Mouse (Mus musculus) midbrain, embryonic 16.5 days (tissue): ENCODE data around the gene Kdm5b. TPM values are rescaled to one million over a fixed set of nuclear protein-coding genes. Genes with fewer than 3 reads are reported as not detected.
A peak's percentile ranks its signal among the peaks of the same experiment; 100 is the strongest.

Experiments used
- ATAC-seq: fragments of 200-750 bp; cut with Nextera tagmentation; 2 replicates; pipeline ENCODE4 v1.8.0; 2017; ENCODE audit warnings: moderate TSS enrichment
- H3K27ac ChIP-seq: fragments of 300-500 bp; sonication (generic); 2 replicates; pipeline ENCODE4 v1.5.1; 2014; ENCODE audit warnings: mild to moderate bottlenecking, low read length, mixed read lengths
- H3K27me3 ChIP-seq: fragments of 300-500 bp; sonication (generic); 2 replicates; pipeline ENCODE4 v1.6.1; 2014; ENCODE audit warnings: low read depth, low read length, mixed read lengths; ENCODE audit not compliant: control insufficient read depth, insufficient read depth
- H3K36me3 ChIP-seq: fragments of 300-500 bp; sonication (generic); 2 replicates; pipeline ENCODE4 v1.6.1; 2014; ENCODE audit warnings: mild to moderate bottlenecking, low read length, moderate library complexity, mixed read lengths; ENCODE audit not compliant: control insufficient read depth, insufficient read depth
- H3K4me1 ChIP-seq: fragments of 300-500 bp; sonication (generic); 2 replicates; pipeline ENCODE4 v1.6.1; 2014; ENCODE audit warnings: mild to moderate bottlenecking, low read length, mixed read lengths; ENCODE audit not compliant: control insufficient read depth, insufficient read depth
- H3K4me2 ChIP-seq: fragments of 300-500 bp; sonication (generic); 2 replicates; pipeline ENCODE4 v1.6.1; 2014; ENCODE audit warnings: mild to moderate bottlenecking, low read length, mixed read lengths
- H3K4me3 ChIP-seq: fragments of 300-500 bp; sonication (generic); 2 replicates; pipeline ENCODE4 v1.5.1; 2014; ENCODE audit warnings: low read depth, mild to moderate bottlenecking, low read length, moderate library complexity, mixed read lengths
- H3K9ac ChIP-seq: fragments of 300-500 bp; sonication (generic); 2 replicates; pipeline ENCODE4 v1.6.1; 2014; ENCODE audit warnings: low read depth, low read length, mixed read lengths
- H3K9me3 ChIP-seq: fragments of 300-500 bp; sonication (generic); replicated peaks from 2 replicates; pipeline ENCODE4 v1.6.1; 2014; ENCODE audit warnings: mild to moderate bottlenecking, low read length, mixed read lengths; ENCODE audit not compliant: control insufficient read depth, poor library complexity, severe bottlenecking
- WGBS: fragments of 180-500 bp; shearing (Covaris S2); extraction: QIAGEN DNeasy Blood & Tissue Kit; methylation state at CpG from one replicate; pipeline ENCODE4 v1.1.7; 2014; 5-methylcytosine and 5-hydroxymethylcytosine counted together
- polyA plus RNA-seq: library from polyadenylated mRNA; unstranded; fragments of >200 nt; fragmentation: Nextera tagmentation; extraction: Ambion mirVana; gene quantifications from 2 replicates; pipeline ENCODE4 v1.2.1, GENCODE M21; 2015

Kdm5b gene
- polyA plus RNA-seq, 1 experiment from 2014 or later: 66.5 TPM

GRCm38 (mm10) chr1:134555871-134556670 lies 3.9 kb upstream of the Kdm5b start:
- H3K9me3 ChIP-seq: no peaks in the 10 kb centered on the region
- H3K4me3 ChIP-seq: peak overlapping the region; percentile 74
- 1% methylated on average over 34 of the region's 46 CpGs for WGBS

GRCm38 (mm10) chr1:134556671-134557218 lies 3.2 kb upstream of the Kdm5b start:
- peak overlapping the region; percentile 90 for H3K9ac ChIP-seq
- peak overlapping the region; percentile 76 for H3K4me2 ChIP-seq
- H3K27ac ChIP-seq: peak overlapping the region; percentile 96
- H3K27me3 ChIP-seq: no peaks in the 10 kb centered on the region
- H3K4me1 ChIP-seq: peaks cover 9% of the 10 kb centered on the region
- peak; percentile 96 for ATAC-seq
- no peaks in the 10 kb centered on the region for H3K9me3 ChIP-seq
- no peaks in the 10 kb centered on the region for H3K36me3 ChIP-seq
- H3K4me3 ChIP-seq: peak overlapping the region; percentile 74
- WGBS: under 1% methylated on average over 35 of the region's 35 CpGs

More at GRCm38 (mm10) chr1:134555871-134556670, 3.9 kb upstream of the Kdm5b start:
- H3K9ac ChIP-seq: peak overlapping the region; percentile 90
- ATAC-seq: peak; percentile 59
- H3K27ac ChIP-seq: peak overlapping the region; percentile 96
- peaks cover 9% of the 10 kb centered on the region for H3K4me1 ChIP-seq
- peak overlapping the region; percentile 76 for H3K4me2 ChIP-seq
- H3K36me3 ChIP-seq: no peaks in the 10 kb centered on the region
- no peaks in the 10 kb centered on the region for H3K27me3 ChIP-seq

GRCm38 (mm10) chr1:134558511-134558910 lies 1.5 kb upstream of the Kdm5b start:
- WGBS: 26% methylated on average over 5 of the region's 5 CpGs
- H3K4me2 ChIP-seq: no peak overlapping the region
- no peak overlapping the region for H3K9ac ChIP-seq
- H3K27ac ChIP-seq: no peak overlapping the region
- ATAC-seq: no peak
- H3K4me1 ChIP-seq: peaks cover 22% of the 10 kb centered on the region
- no peaks in the 10 kb centered on the region for H3K36me3 ChIP-seq
- no peaks in the 10 kb centered on the region for H3K27me3 ChIP-seq
- H3K9me3 ChIP-seq: no peaks in the 10 kb centered on the region
- no peak overlapping the region for H3K4me3 ChIP-seq

- WGBS: 80% methylated on average over 3 of the region's 3 CpGs
- peaks cover 27% of the 10 kb centered on the region for H3K4me1 ChIP-seq
- H3K9ac ChIP-seq: no peak overlapping the region
- no peak overlapping the region for H3K4me2 ChIP-seq
- H3K36me3 ChIP-seq: no peaks in the 10 kb centered on the region
- no peak overlapping the region for H3K27ac ChIP-seq
- H3K27me3 ChIP-seq: no peaks in the 10 kb centered on the region
- no peaks in the 10 kb centered on the region for H3K9me3 ChIP-seq
- no peak overlapping the region for H3K4me3 ChIP-seq
- ATAC-seq: no peak
These were observed 745 bp upstream of the Kdm5b start for GRCm38 (mm10) chr1:134559226-134559625.

GRCm38 (mm10) chr1:134560396-134560795 lies 425 bp downstream of the Kdm5b start:
- peak overlapping the region; percentile 100 for H3K9ac ChIP-seq
- ATAC-seq: no peak
- H3K36me3 ChIP-seq: no peaks in the 10 kb centered on the region
- under 1% methylated on average over 40 of the region's 50 CpGs for WGBS
- H3K4me1 ChIP-seq: peaks cover 31% of the 10 kb centered on the region
- H3K4me2 ChIP-seq: peak overlapping the region; percentile 79
- H3K27ac ChIP-seq: peak overlapping the region; percentile 92
- H3K9me3 ChIP-seq: no peaks in the 10 kb centered on the region
- H3K27me3 ChIP-seq: no peaks in the 10 kb centered on the region
- peak overlapping the region; percentile 90 for H3K4me3 ChIP-seq

GRCm38 (mm10) chr1:134560801-134561769 lies 1.1 kb downstream of the Kdm5b start:
- Histone ChIP-seq H3K36me3 (no peaks in the 10 kb centered on the region), H3K9me3 (no peaks in the 10 kb centered on the region), H3K4me1 (peaks cover 37% of the 10 kb centered on the region), H3K4me3 (peak overlapping the region; percentile 90), H3K4me2 (peak overlapping the region; percentile 79), H3K27me3 (no peaks in the 10 kb centered on the region), H3K9ac (peak overlapping the region; percentile 100), H3K27ac (peak overlapping the region; percentile 92)
- ATAC-seq: peak; percentile 31; the same call in 1 of the 2 replicates
- 0% methylated on average over 69 of the region's 76 CpGs for WGBS

- no peaks in the 10 kb centered on the region for H3K9me3 ChIP-seq
- H3K27ac ChIP-seq: peak overlapping the region; percentile 92
- H3K4me2 ChIP-seq: peak overlapping the region; percentile 79
- peaks cover 43% of the 10 kb centered on the region for H3K4me1 ChIP-seq
- ATAC-seq: no peak
- no peaks in the 10 kb centered on the region for H3K36me3 ChIP-seq
- peak overlapping the region; percentile 90 for H3K4me3 ChIP-seq
- no peaks in the 10 kb centered on the region for H3K27me3 ChIP-seq
- H3K9ac ChIP-seq: peak overlapping the region; percentile 100
- 4% methylated on average over 7 of the region's 7 CpGs for WGBS
These were observed 1.8 kb downstream of the Kdm5b start for GRCm38 (mm10) chr1:134561770-134562143.

- Histone ChIP-seq H3K27me3 (no peaks in the 10 kb centered on the region), H3K27ac (peak overlapping the region; percentile 92), H3K4me1 (peaks cover 40% of the 10 kb centered on the region), H3K9me3 (no peaks in the 10 kb centered on the region), H3K9ac (peak overlapping the region; percentile 100), H3K36me3 (no peaks in the 10 kb centered on the region), H3K4me2 (peak overlapping the region; percentile 79), H3K4me3 (peak overlapping the region; percentile 90)
- no peak for ATAC-seq
These were observed 2.5 kb downstream of the Kdm5b start for GRCm38 (mm10) chr1:134562457-134562856.
